Mouse (Mus musculus) CH12.LX (cell line): ENCODE data around the gene Col8a1. TPM values are rescaled to one million over a fixed set of nuclear protein-coding genes. Genes with fewer than 3 reads are reported as not detected.

Experiments used
- DNase-seq: peaks from one replicate; pipeline ENCODE4 v3.0.0-alpha.2; 2013; ENCODE audit errors: extremely low read depth
- H3K27ac ChIP-seq: 2 replicates; pipeline ENCODE4 v1.5.1; 2012; ENCODE audit warnings: low read depth, mild to moderate bottlenecking, control low read depth, moderate library complexity; ENCODE audit not compliant: insufficient read depth
- H3K27me3 ChIP-seq: replicated peaks from 2 replicates; pipeline ENCODE3; 2012; ENCODE audit warnings: inconsistent platforms
- H3K36me3 ChIP-seq, 2 experiments: replicated peaks in 1 of 2; 2 replicates each; pipeline versions ENCODE3 to v1.6.1; 2012; ENCODE audit warnings: inconsistent platforms in 1 of 2, low read length in 1 of 2, mild to moderate bottlenecking in 1 of 2, mixed read lengths in 1 of 2, moderate library complexity in 1 of 2; ENCODE audit not compliant: control insufficient read depth in 1 of 2, insufficient read depth in 1 of 2
- H3K4me1 ChIP-seq, 2 experiments: 2 replicates each; pipeline ENCODE4 v1.6.1; 2012; ENCODE audit warnings: inconsistent platforms in 1 of 2, moderate library complexity in 1 of 2; ENCODE audit not compliant: insufficient read depth in 2 of 2, control insufficient read depth in 1 of 2
- H3K4me2 ChIP-seq: 2 replicates; pipeline ENCODE4 v1.6.1; 2012; ENCODE audit warnings: low read depth, mild to moderate bottlenecking, control low read depth; ENCODE audit not compliant: poor library complexity, insufficient read depth, severe bottlenecking
- H3K4me3 ChIP-seq, 3 experiments: fragments of 150-350 bp in 1 of 3; sonication (generic) in 1 of 3; replicated peaks in 1 of 3; 2 replicates each; pipeline versions ENCODE3 to v1.5.1; 2011 to 2012; ENCODE audit warnings: low read depth in 2 of 3, low read length in 2 of 3, mild to moderate bottlenecking in 2 of 3, moderate library complexity in 2 of 3, control low read depth in 1 of 3, improper control_type of control experiment in 1 of 3, inconsistent platforms in 1 of 3, mixed read lengths in 1 of 3; ENCODE audit not compliant: poor library complexity in 1 of 3
- H3K79me2 ChIP-seq: replicated peaks from 2 replicates; pipeline ENCODE4 v1.6.1; 2012; ENCODE audit warnings: mild to moderate bottlenecking, moderate library complexity; ENCODE audit not compliant: control insufficient read depth, poor library complexity, insufficient read depth, severe bottlenecking; ENCODE audit errors: extremely low read depth
- H3K9ac ChIP-seq: 2 replicates; pipeline ENCODE4 v1.6.1; 2012; ENCODE audit warnings: low read depth, mild to moderate bottlenecking, control low read depth, moderate library complexity; ENCODE audit not compliant: insufficient read depth
- H3K9me3 ChIP-seq: replicated peaks from 2 replicates; pipeline ENCODE3; 2012; ENCODE audit warnings: low read length, inconsistent platforms, mixed read lengths
- BHLHE40 ChIP-seq: IDR thresholded peaks from 2 replicates; pipeline ENCODE4 v1.6.1; 2011; ENCODE audit warnings: mild to moderate bottlenecking, low read depth, low read length, improper control_type of control experiment
- CHD2 ChIP-seq: IDR thresholded peaks from 2 replicates; pipeline ENCODE4 v1.6.1; 2011; ENCODE audit warnings: low read length, improper control_type of control experiment
- CTCF ChIP-seq, 2 experiments: IDR thresholded peaks in 1 of 2; conservative IDR thresholded peaks in 1 of 2; 2 replicates each; pipeline ENCODE4 v1.5.1; 2011 to 2012; ENCODE audit warnings: low read depth in 2 of 2, low read length in 2 of 2, improper control_type of control experiment in 1 of 2, inconsistent platforms in 1 of 2, mild to moderate bottlenecking in 1 of 2, moderate library complexity in 1 of 2
- E2F4 ChIP-seq: IDR thresholded peaks from 2 replicates; pipeline ENCODE4 v1.6.1; 2011; ENCODE audit warnings: low read depth, low read length, improper control_type of control experiment; ENCODE audit not compliant: insufficient replicate concordance
- ETS1 ChIP-seq: conservative IDR thresholded peaks from 2 replicates; pipeline ENCODE4 v1.6.1; 2012; ENCODE audit warnings: low read depth, mild to moderate bottlenecking, inconsistent platforms, low read length, improper control_type of control experiment, moderate library complexity
- GABPA ChIP-seq: IDR thresholded peaks from 2 replicates; pipeline ENCODE4 v1.6.1; 2012; ENCODE audit warnings: low read depth, low read length, improper control_type of control experiment, inconsistent platforms; ENCODE audit not compliant: insufficient replicate concordance
- IRF4 ChIP-seq: IDR thresholded peaks from 2 replicates; pipeline ENCODE4 v1.6.1; 2014; ENCODE audit warnings: low read depth, mild to moderate bottlenecking, inconsistent platforms, low read length, improper control_type of control experiment
- JUND ChIP-seq: conservative IDR thresholded peaks from 2 replicates; pipeline ENCODE4 v1.6.1; 2011; ENCODE audit warnings: low read depth, low read length, improper control_type of control experiment
- MAX ChIP-seq: IDR thresholded peaks from 2 replicates; pipeline ENCODE4 v1.6.1; 2011; ENCODE audit warnings: low read length, improper control_type of control experiment
- MAZ ChIP-seq: IDR thresholded peaks from 2 replicates; pipeline ENCODE4 v1.6.1; 2012; ENCODE audit warnings: low read depth, mild to moderate bottlenecking, inconsistent platforms, low read length, improper control_type of control experiment, moderate library complexity
- MEF2A ChIP-seq: IDR thresholded peaks from 2 replicates; pipeline ENCODE4 v1.6.1; 2014; ENCODE audit warnings: low read depth, mild to moderate bottlenecking, inconsistent platforms, low read length, improper control_type of control experiment, borderline replicate concordance
- MYC ChIP-seq: IDR thresholded peaks from 2 replicates; pipeline ENCODE4 v1.6.1; 2011; ENCODE audit warnings: low read depth, mild to moderate bottlenecking, improper control_type of control experiment, low read length
- NELFE ChIP-seq: IDR thresholded peaks from 2 replicates; pipeline ENCODE4 v1.6.1; 2011; ENCODE audit warnings: low read depth, low read length, improper control_type of control experiment
- POLR2A ChIP-seq: IDR thresholded peaks from 2 replicates; pipeline ENCODE4 v1.6.1; 2011; ENCODE audit warnings: low read depth, mild to moderate bottlenecking, improper control_type of control experiment, low read length
- POLR2AphosphoS2 ChIP-seq: IDR thresholded peaks from 2 replicates; pipeline ENCODE4 v1.6.1; 2011; ENCODE audit warnings: low read depth, low read length, improper control_type of control experiment
- RAD21 ChIP-seq: IDR thresholded peaks from 2 replicates; pipeline ENCODE4 v1.6.1; 2011; ENCODE audit warnings: low read depth, mild to moderate bottlenecking, low read length, improper control_type of control experiment, moderate library complexity
- RCOR1 ChIP-seq: conservative IDR thresholded peaks from 2 replicates; pipeline ENCODE4 v1.6.1; 2012; ENCODE audit warnings: low read depth, mild to moderate bottlenecking, inconsistent platforms, low read length, improper control_type of control experiment
- SMC3 ChIP-seq: IDR thresholded peaks from 2 replicates; pipeline ENCODE4 v1.6.1; 2011; ENCODE audit warnings: low read depth, low read length, improper control_type of control experiment
- TBP ChIP-seq: conservative IDR thresholded peaks from 2 replicates; pipeline ENCODE4 v1.6.1; 2011; ENCODE audit warnings: low read depth, low read length, improper control_type of control experiment
- USF1 ChIP-seq: IDR thresholded peaks from 2 replicates; pipeline ENCODE4 v1.6.1; 2014; ENCODE audit warnings: low read depth, mild to moderate bottlenecking, inconsistent platforms, low read length, improper control_type of control experiment
- ZKSCAN1 ChIP-seq: IDR thresholded peaks from 2 replicates; pipeline ENCODE4 v1.6.1; 2012; ENCODE audit warnings: low read depth, inconsistent platforms, low read length, improper control_type of control experiment, borderline replicate concordance
- ZMIZ1 ChIP-seq: IDR thresholded peaks from 2 replicates; pipeline ENCODE4 v1.6.1; 2012; ENCODE audit warnings: low read depth, mild to moderate bottlenecking, inconsistent platforms, low read length, improper control_type of control experiment
- ZNF384 ChIP-seq: IDR thresholded peaks from 2 replicates; pipeline ENCODE4 v1.6.1; 2012; ENCODE audit warnings: low read depth, low read length, improper control_type of control experiment, inconsistent platforms
- dilution Hi-C: fragments of 300-500 bp; cut with MboI; formaldehyde crosslinking; loops from 2 replicates; pipeline ENCODE4 v1.14.3; 2020; ENCODE audit warnings: low sequenced_read_pairs; ENCODE audit not compliant: extremely low pct_unique_long_range_greater_than_20kb, extremely low pct_ligation_motif_present
- in situ Hi-C: fragments of 300-500 bp; cut with MboI; formaldehyde crosslinking; loops from 3 replicates; pipeline ENCODE4 v1.14.3; 2019; ENCODE audit warnings: low sequenced_read_pairs, low pct_ligation_motif_present, low pct_unique_long_range_greater_than_20kb, mixed read lengths
- polyA plus RNA-seq: library from polyadenylated mRNA; unstranded; fragments of >175 nt; gene quantifications from 2 replicates; pipeline ENCODE4 v1.2.1, GENCODE M21; 2012; ENCODE audit warnings: low read depth; ENCODE audit not compliant: insufficient read length
- total RNA-seq, 2 experiments: library from RNA; depleted of rRNA; stranded (reverse); fragments of 300-350 nt in 1 of 2; fragments of >200 nt in 1 of 2; gene quantifications; 2 replicates each; pipeline ENCODE4 v1.2.3; 2012 to 2014

The Col8a1 gene
- total and polyA plus RNA-seq, 3 experiments = not detected

DNA sequence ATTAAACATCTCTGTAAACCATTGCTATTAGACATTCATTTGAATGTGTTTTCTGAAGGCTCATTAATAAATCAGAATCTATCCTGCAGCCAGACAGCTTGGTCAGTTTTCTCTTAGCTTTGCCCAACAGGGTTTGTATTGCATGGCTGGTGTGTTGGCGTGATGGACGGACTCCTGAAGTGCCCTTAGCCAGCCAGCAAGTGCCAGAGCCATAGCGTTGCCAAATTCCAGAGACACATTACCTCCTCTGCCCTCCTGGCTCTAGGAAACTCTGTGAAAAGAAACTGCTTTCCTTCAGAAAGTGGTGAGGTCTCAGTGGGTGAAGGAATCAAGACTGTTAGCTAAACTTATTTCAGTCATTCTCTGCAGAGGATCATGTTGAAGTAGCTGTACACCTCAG lies 14.4 kb downstream of the Col8a1 start:
- Histone ChIP-seq H3K36me3 (no peaks in the 10 kb centered on the region), H3K27me3 (no peaks in the 10 kb centered on the region), H3K9ac (no peak overlapping the region), H3K4me3 (no peak overlapping the region), H3K4me2 (no peak overlapping the region), H3K79me2 (no peaks in the 10 kb centered on the region), H3K27ac (no peak overlapping the region), H3K9me3 (no peaks in the 10 kb centered on the region), H3K4me1 (peaks cover 0 to 10% of the 10 kb centered on the region in 2 experiments; a peak in 1 of 4 replicates)
- TF ChIP-seq USF1 (no peak), ZKSCAN1 (no peak), CHD2 (no peak), RAD21 (no peak), RCOR1 (no peak), BHLHE40 (no peak), NELFE (no peak), SMC3 (no peak), CTCF (conservative IDR thresholded peaks at IDR 0.05 in 1 of 2, IDR thresholded peaks at IDR 0.05 in 1 of 2; ENCODE audit: low read depth in 2 of 2, low read length in 2 of 2) (no peak), E2F4 (no peak), GABPA (no peak), MEF2A (no peak), POLR2AphosphoS2 (no peak), POLR2A (no peak), ZNF384 (no peak), MAZ (no peak), ETS1 (no peak)
- in situ Hi-C loops = no loop called here
- dilution Hi-C loops = no loop called here
- no peak for DNase-seq

DNA sequence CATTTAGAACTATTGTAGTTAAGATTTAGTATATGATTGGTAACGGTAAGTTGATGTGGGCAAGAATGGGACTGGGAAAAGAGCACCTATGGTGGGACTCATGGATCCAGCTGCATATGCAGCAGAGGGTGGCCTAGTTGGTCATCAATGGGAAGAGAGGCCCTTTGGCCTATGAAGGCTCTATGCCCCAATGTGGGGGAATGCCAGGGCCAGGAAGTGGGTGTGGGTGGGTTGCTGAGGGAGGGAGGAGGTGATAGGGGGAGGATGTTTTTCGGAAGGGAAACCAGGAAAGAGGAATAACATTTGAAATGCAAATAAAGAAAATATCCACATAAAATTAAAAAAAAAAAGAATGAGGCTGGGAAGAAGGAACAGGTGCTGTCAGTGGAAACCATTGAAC lies 19.6 kb downstream of the Col8a1 start:
- dilution Hi-C loops = no loop called here
- H3K36me3 ChIP-seq = no peaks in the 10 kb centered on the region
- H3K9me3 ChIP-seq = no peaks in the 10 kb centered on the region
- no peak overlapping the region for H3K27ac ChIP-seq
- H3K4me3 ChIP-seq = no peak overlapping the region
- no peak overlapping the region for H3K4me2 ChIP-seq
- in situ Hi-C loops = no loop called here
- no peaks in the 10 kb centered on the region for H3K79me2 ChIP-seq
- H3K27me3 ChIP-seq = no peaks in the 10 kb centered on the region
- TF ChIP-seq TBP = no peak
- no peak for TF ChIP-seq RCOR1
- no peak for TF ChIP-seq MAX
- no peak for TF ChIP-seq POLR2A
- no peak for TF ChIP-seq GABPA
- no peak for TF ChIP-seq JUND
- no peak for TF ChIP-seq ZNF384
- TF ChIP-seq ZMIZ1 = no peak
- no peak for TF ChIP-seq MYC
- no peak for TF ChIP-seq IRF4
- TF ChIP-seq USF1 = no peak
- H3K9ac ChIP-seq = no peak overlapping the region
- DNase-seq = no peak
- peaks cover 3 to 28% of the 10 kb centered on the region in 2 experiments for H3K4me1 ChIP-seq
